Mouse (Mus musculus): ENCODE data around the gene Pla2g4b. TPM values are rescaled to one million over a fixed set of nuclear protein-coding genes. Genes with fewer than 3 reads are reported as not detected.

Pla2g4b gene
- polyA plus RNA-seq, 1 experiment from 2014 or later = 2.6 TPM

- 0 out of 2 replicates have a peak, but pooled peaks cover 2% of the 10 kb centered on the region for H3K4me1 ChIP-seq (ENCODE audit: control insufficient read depth, insufficient read depth, low read length)
- WGBS = 86% methylated on average over 6 of the region's 6 CpGs
- H3K9me3 ChIP-seq (ENCODE audit: control insufficient read depth, low read length) = no peaks in the 10 kb centered on the region
- H3K4me2 ChIP-seq (ENCODE audit: low read length) = no peak overlapping the region
- ATAC-seq (ENCODE audit: low FRiP score, low TSS enrichment) (no peak), DNase-seq (no peak)
- H3K27me3 ChIP-seq (ENCODE audit: control insufficient read depth, insufficient read depth, low read length) = no peaks in the 10 kb centered on the region
- H3K27ac ChIP-seq (replicated peaks; ENCODE audit: low read depth, low read length) = no peak overlapping the region
- H3K4me3 ChIP-seq (replicated peaks; ENCODE audit: low read depth, low read length) = no peak overlapping the region
- H3K9ac ChIP-seq (replicated peaks; ENCODE audit: low read length) = no peak overlapping the region
- H3K36me3 ChIP-seq (ENCODE audit: control insufficient read depth, insufficient read depth, low read length) = no peaks in the 10 kb centered on the region
Measured at GRCm38 (mm10) chr2:120064639-120065038, 31.4 kb downstream of the Pla2g4b start.

GRCm38 (mm10) chr2:120065243-120065642 lies 32.0 kb downstream of the Pla2g4b start:
- Histone ChIP-seq H3K27me3 (ENCODE audit: control insufficient read depth, insufficient read depth, low read length) (no peaks in the 10 kb centered on the region), H3K36me3 (ENCODE audit: control insufficient read depth, insufficient read depth, low read length) (no peaks in the 10 kb centered on the region), H3K9me3 (ENCODE audit: control insufficient read depth, low read length) (no peaks in the 10 kb centered on the region), H3K4me1 (ENCODE audit: control insufficient read depth, insufficient read depth, low read length) (0 out of 2 replicates have a peak, but pooled peaks cover 2% of the 10 kb centered on the region), H3K4me3 (replicated peaks; ENCODE audit: low read depth, low read length) (no peak overlapping the region), H3K9ac (replicated peaks; ENCODE audit: low read length) (no peak overlapping the region), H3K27ac (replicated peaks; ENCODE audit: low read depth, low read length) (no peak overlapping the region), H3K4me2 (ENCODE audit: low read length) (no peak overlapping the region)
- WGBS = 90% methylated on average over 10 of the region's 10 CpGs
- ATAC-seq (ENCODE audit: low FRiP score, low TSS enrichment) (no peak), DNase-seq (no peak)

- Histone ChIP-seq H3K9ac (replicated peaks; ENCODE audit: low read length) (no peak overlapping the region), H3K4me1 (ENCODE audit: control insufficient read depth, insufficient read depth, low read length) (0 out of 2 replicates have a peak, but pooled peaks cover 2% of the 10 kb centered on the region), H3K36me3 (ENCODE audit: control insufficient read depth, insufficient read depth, low read length) (no peaks in the 10 kb centered on the region), H3K27me3 (ENCODE audit: control insufficient read depth, insufficient read depth, low read length) (no peaks in the 10 kb centered on the region), H3K27ac (replicated peaks; ENCODE audit: low read depth, low read length) (no peak overlapping the region), H3K9me3 (ENCODE audit: control insufficient read depth, low read length) (no peaks in the 10 kb centered on the region), H3K4me2 (ENCODE audit: low read length) (no peak overlapping the region), H3K4me3 (replicated peaks; ENCODE audit: low read depth, low read length) (no peak overlapping the region)
- no peak for DNase-seq
- 84% methylated on average over 3 of the region's 3 CpGs for WGBS
- no peak for ATAC-seq (ENCODE audit: low FRiP score, low TSS enrichment)
Measured at GRCm38 (mm10) chr2:120066224-120066623, 33.0 kb downstream of the Pla2g4b start.

GRCm38 (mm10) chr2:120068555-120069465 lies 35.6 kb downstream of the Pla2g4b start:
- WGBS = 40% methylated on average over 16 of the region's 16 CpGs
- H3K9ac ChIP-seq (replicated peaks; ENCODE audit: low read length) = no peak overlapping the region

GRCm38 (mm10) chr2:120069466-120069990 lies 36.3 kb downstream of the Pla2g4b start:
- no peak for ATAC-seq (ENCODE audit: low FRiP score, low TSS enrichment)
- no peak overlapping the region for H3K4me3 ChIP-seq (replicated peaks; ENCODE audit: low read depth, low read length)
- H3K9ac ChIP-seq (replicated peaks; ENCODE audit: low read length) = no peak overlapping the region
- H3K9me3 ChIP-seq (ENCODE audit: control insufficient read depth, low read length) = no peaks in the 10 kb centered on the region
- no peaks in the 10 kb centered on the region for H3K27me3 ChIP-seq (ENCODE audit: control insufficient read depth, insufficient read depth, low read length)
- H3K27ac ChIP-seq (replicated peaks; ENCODE audit: low read depth, low read length) = no peak overlapping the region
- no peak for DNase-seq
- 0 out of 2 replicates have a peak, but pooled peaks cover 2% of the 10 kb centered on the region for H3K4me1 ChIP-seq (ENCODE audit: control insufficient read depth, insufficient read depth, low read length)
- no peaks in the 10 kb centered on the region for H3K36me3 ChIP-seq (ENCODE audit: control insufficient read depth, insufficient read depth, low read length)
- WGBS = 75% methylated on average over 8 of the region's 8 CpGs
- H3K4me2 ChIP-seq (ENCODE audit: low read length) = no peak overlapping the region

More at GRCm38 (mm10) chr2:120068555-120069465, 35.6 kb downstream of the Pla2g4b start:
- ATAC-seq (ENCODE audit: low FRiP score, low TSS enrichment) (0 out of 2 replicates have a peak, but pooled peaks have one; percentile 31), DNase-seq (peak; percentile 64)
- Histone ChIP-seq H3K9me3 (ENCODE audit: control insufficient read depth, low read length) (no peaks in the 10 kb centered on the region), H3K36me3 (ENCODE audit: control insufficient read depth, insufficient read depth, low read length) (no peaks in the 10 kb centered on the region), H3K4me1 (ENCODE audit: control insufficient read depth, insufficient read depth, low read length) (0 out of 2 replicates have a peak, but pooled peaks cover 2% of the 10 kb centered on the region), H3K4me2 (ENCODE audit: low read length) (no peak overlapping the region), H3K4me3 (replicated peaks; ENCODE audit: low read depth, low read length) (no peak overlapping the region), H3K27me3 (ENCODE audit: control insufficient read depth, insufficient read depth, low read length) (no peaks in the 10 kb centered on the region), H3K27ac (replicated peaks; ENCODE audit: low read depth, low read length) (no peak overlapping the region)

- H3K27me3 ChIP-seq (ENCODE audit: control insufficient read depth, insufficient read depth, low read length) = peaks cover 17% of the 10 kb centered on the region
- H3K4me1 ChIP-seq (ENCODE audit: control insufficient read depth, insufficient read depth, low read length) = no peaks in the 10 kb centered on the region
- DNase-seq = no peak
- no peaks in the 10 kb centered on the region for H3K36me3 ChIP-seq (ENCODE audit: control insufficient read depth, insufficient read depth, low read length)
- ATAC-seq (ENCODE audit: low FRiP score, low TSS enrichment) = no peak
- no peak overlapping the region for H3K4me3 ChIP-seq (replicated peaks; ENCODE audit: low read depth, low read length)
- no peak overlapping the region for H3K4me2 ChIP-seq (ENCODE audit: low read length)
- whole genome bisulfite sequencing = 93% methylated on average over 4 of the region's 4 CpGs
- H3K9ac ChIP-seq (replicated peaks; ENCODE audit: low read length) = no peak overlapping the region
- H3K9me3 ChIP-seq (ENCODE audit: control insufficient read depth, low read length) = no peaks in the 10 kb centered on the region
- no peak overlapping the region for H3K27ac ChIP-seq (replicated peaks; ENCODE audit: low read depth, low read length)
Measured at GRCm38 (mm10) chr2:120074096-120074495, 40.9 kb downstream of the Pla2g4b start.

GRCm38 (mm10) chr2:120076076-120076705 lies 43.0 kb downstream of the Pla2g4b start:
- Histone ChIP-seq H3K9ac (replicated peaks; ENCODE audit: low read length) (peak overlapping the region; percentile 9; the same call in 1 of the 2 replicates), H3K36me3 (ENCODE audit: control insufficient read depth, insufficient read depth, low read length) (no peaks in the 10 kb centered on the region), H3K27me3 (ENCODE audit: control insufficient read depth, insufficient read depth, low read length) (peaks cover 17% of the 10 kb centered on the region), H3K27ac (replicated peaks; ENCODE audit: low read depth, low read length) (no peak overlapping the region), H3K4me1 (ENCODE audit: control insufficient read depth, insufficient read depth, low read length) (no peaks in the 10 kb centered on the region), H3K9me3 (ENCODE audit: control insufficient read depth, low read length) (no peaks in the 10 kb centered on the region), H3K4me2 (ENCODE audit: low read length) (peak overlapping the region; percentile 63), H3K4me3 (replicated peaks; ENCODE audit: low read depth, low read length) (peak overlapping the region; percentile 36)
- WGBS = under 1% methylated on average over 36 of the region's 36 CpGs
- ATAC-seq (ENCODE audit: low FRiP score, low TSS enrichment) = peak; percentile 24; the same call in 1 of the 2 replicates
- DNase-seq = peak; percentile 75

- Histone ChIP-seq H3K36me3 (ENCODE audit: control insufficient read depth, insufficient read depth, low read length) (no peaks in the 10 kb centered on the region), H3K4me3 (replicated peaks; ENCODE audit: low read depth, low read length) (no peak overlapping the region), H3K27ac (replicated peaks; ENCODE audit: low read depth, low read length) (no peak overlapping the region), H3K4me1 (ENCODE audit: control insufficient read depth, insufficient read depth, low read length) (no peaks in the 10 kb centered on the region), H3K9me3 (ENCODE audit: control insufficient read depth, low read length) (no peaks in the 10 kb centered on the region), H3K9ac (replicated peaks; ENCODE audit: low read length) (no peak overlapping the region), H3K27me3 (ENCODE audit: control insufficient read depth, insufficient read depth, low read length) (0 out of 2 replicates have a peak, but pooled peaks cover under 1% of the 10 kb centered on the region), H3K4me2 (ENCODE audit: low read length) (no peak overlapping the region)
- WGBS = 74% methylated on average over 2 of the region's 2 CpGs
- ATAC-seq (ENCODE audit: low FRiP score, low TSS enrichment) (no peak), DNase-seq (no peak)
Measured at GRCm38 (mm10) chr2:120082416-120082815, 49.2 kb downstream of the Pla2g4b start.
